ENCODE assay signal across 18 mouse cellular contexts in genomic region chr10:119205229-119205628, GRCm38 (mm10).
"Had no signal": no experiment of that assay in that cellular context is flagged by ENCODE, and none has a peak within 500 bp of the region (broad histone marks: within the 10 kb centered on the region; RNA-seq: fewer than 3 reads in every experiment).

No protein-coding gene starts in this region.

- H3K27ac ChIP-seq: kidney, postnatal 0 days; left cerebral cortex, adult 2 months; limb, embryonic 12.5 days; limb, embryonic 15.5 days; liver, embryonic 14.5 days; macrophage; midbrain, embryonic 10.5 days; midbrain, embryonic 15.5 days; neural tube, embryonic 12.5 days; neural tube, embryonic 15.5 days had no signal

- DNase-seq: layer of hippocampus, postnatal 36 days; left cerebral cortex, postnatal 4 days; liver, postnatal 0 days; lung, embryonic 14.5 days; retina, postnatal 1 day; thymus, adult 18-20 months had no signal

- H3K4me3 ChIP-seq: left cerebral cortex, adult 2 months; limb, embryonic 12.5 days; limb, embryonic 15.5 days; midbrain, embryonic 10.5 days; midbrain, embryonic 15.5 days; neural tube, embryonic 12.5 days; neural tube, embryonic 15.5 days had no signal

- H3K27me3 ChIP-seq: limb, embryonic 12.5 days; limb, embryonic 15.5 days; midbrain, embryonic 15.5 days; neural tube, embryonic 12.5 days; neural tube, embryonic 15.5 days had no signal

- H3K4me2 ChIP-seq: limb, embryonic 12.5 days; limb, embryonic 15.5 days; liver, embryonic 11.5 days; lung, embryonic 14.5 days; midbrain, embryonic 15.5 days; neural tube, embryonic 12.5 days; neural tube, embryonic 15.5 days had no signal

- H3K4me1 ChIP-seq: limb, embryonic 12.5 days; limb, embryonic 15.5 days; midbrain, embryonic 10.5 days; midbrain, embryonic 15.5 days; neural tube, embryonic 12.5 days; neural tube, embryonic 15.5 days had no signal

- H3K9ac ChIP-seq: limb, embryonic 12.5 days; limb, embryonic 15.5 days; liver, embryonic 14.5 days; liver, postnatal 0 days; lung, embryonic 14.5 days; midbrain, embryonic 15.5 days; neural tube, embryonic 12.5 days; neural tube, embryonic 15.5 days had no signal

- H3K9me3 ChIP-seq: limb, embryonic 12.5 days; limb, embryonic 15.5 days; midbrain, embryonic 10.5 days; midbrain, embryonic 15.5 days; neural tube, embryonic 12.5 days; neural tube, embryonic 15.5 days had no signal

- ATAC-seq: liver, postnatal 0 days; lung, postnatal 0 days; midbrain, embryonic 15.5 days had no signal
